Mouse (Mus musculus) urinary bladder, postnatal 0 days (tissue): ENCODE results near the gene Wdr91. TPM values are rescaled to one million over a fixed set of nuclear protein-coding genes. Genes with fewer than 3 reads are reported as not detected.

Source experiments
- polyA plus RNA-seq: library from polyadenylated mRNA; unstranded; fragments of >200 nt; fragmentation: Nextera tagmentation; extraction: Ambion mirVana; gene quantifications from 2 replicates; pipeline ENCODE4 v1.2.1, GENCODE M21; 2015

The Wdr91 gene
- polyA plus RNA-seq: 4.9 and 5.2 TPM in 2 replicates

GRCm38 (mm10) chr6:34910371-34911219 is at the start of gene Wdr91:
Gene Wdr91 (minus strand): TSS chr6:34910876.

GRCm38 (mm10) chr6:34919956-34920355 is 9.3 kb upstream of the Wdr91 start, which contains the start of gene Stra8:
Gene Stra8 (plus strand): TSS chr6:34920163.

GRCm38 (mm10) chr6:34877509-34878321 is 33.0 kb downstream of the Wdr91 start, which contains the start of gene Cyren:
Gene Cyren (minus strand): TSS chr6:34878060.

GRCm38 (mm10) chr6:34862791-34863403 is 47.8 kb downstream of the Wdr91 start, which contains the start of gene Tmem140:
Gene Tmem140 (plus strand): TSS chr6:34863146.

Other genes with a start within 250 kb of the Wdr91 start
- gene Agbl3, start 130.4 kb downstream of the Wdr91 start, polyA plus RNA-seq: 6.2 and 6.9 TPM in 2 replicates
- gene Tmem140, start 47.7 kb downstream of the Wdr91 start, polyA plus RNA-seq: 7.5 and 10.0 TPM in 2 replicates
- 5.3 and 5.6 TPM in 2 replicates for gene Cyren, start 32.8 kb downstream of the Wdr91 start, polyA plus RNA-seq
- gene Stra8, start 9.3 kb upstream of the Wdr91 start, polyA plus RNA-seq: not detected in 2 replicates
- 1.4 and 2.3 TPM in 2 replicates for gene Slc23a4, start 77.5 kb upstream of the Wdr91 start, polyA plus RNA-seq
- gene Cnot4, start 222.8 kb upstream of the Wdr91 start, polyA plus RNA-seq: 14.3 and 16.7 TPM in 2 replicates